Mouse (Mus musculus) heart, adult 2 months (tissue): Measurements from ENCODE around the gene Kirrel. TPM values are rescaled to one million over a fixed set of nuclear protein-coding genes. Genes with fewer than 3 reads are reported as not detected.

Experiments
- DNase-seq, 2 experiments: peaks; one replicate each; pipeline ENCODE4 v3.0.0; 2021
- H3K27ac ChIP-seq: fragments of 200-600 bp; 2 replicates; pipeline ENCODE4 v1.8.1; 2022
- H3K27me3 ChIP-seq: fragments of 200-500 bp; 2 replicates; pipeline ENCODE4 v1.6.1; 2012; ENCODE audit warnings: mild to moderate bottlenecking, low read length, inconsistent platforms, mixed read lengths; ENCODE audit not compliant: control insufficient read depth, insufficient read depth
- H3K36me3 ChIP-seq: fragments of 200-500 bp; 2 replicates; pipeline ENCODE4 v1.6.1; 2012; ENCODE audit warnings: low read length, inconsistent platforms; ENCODE audit not compliant: control insufficient read depth, insufficient read depth
- H3K4me1 ChIP-seq: fragments of 200-500 bp; 2 replicates; pipeline ENCODE4 v1.6.1; 2011; ENCODE audit warnings: low read length; ENCODE audit not compliant: control insufficient read depth, insufficient read depth
- H3K4me3 ChIP-seq: fragments of 200-600 bp; 2 replicates; pipeline ENCODE4 v1.8.1; 2022
- H3K79me2 ChIP-seq: fragments of 200-500 bp; replicated peaks from 2 replicates; pipeline ENCODE4 v1.6.1; 2012; ENCODE audit warnings: mild to moderate bottlenecking, inconsistent platforms, low read length, moderate library complexity, mixed read lengths; ENCODE audit not compliant: control insufficient read depth, insufficient read depth
- H3K9ac ChIP-seq: fragments of 200-500 bp; 2 replicates; pipeline ENCODE4 v1.6.1; 2012; ENCODE audit warnings: low read depth, mild to moderate bottlenecking, control low read depth, inconsistent platforms, low read length, mixed read lengths
- CTCF ChIP-seq: fragments of 200-600 bp; IDR thresholded peaks from 2 replicates; pipeline ENCODE4 v1.8.1; 2022; ENCODE audit warnings: antibody characterized with exemption, mild to moderate bottlenecking, moderate library complexity
- EP300 ChIP-seq: fragments of 200-500 bp; IDR thresholded peaks from 2 replicates; pipeline ENCODE4 v1.6.1; 2011; ENCODE audit warnings: low read depth, low read length, control low read depth; ENCODE audit not compliant: insufficient read depth
- POLR2A ChIP-seq: fragments of 200-500 bp; IDR thresholded peaks from 2 replicates; pipeline ENCODE4 v1.6.1; 2011; ENCODE audit warnings: mild to moderate bottlenecking, low read depth, low read length, control low read depth; ENCODE audit not compliant: insufficient read depth
- WGBS: fragments of 180-500 bp; shearing (Covaris S2); methylation state at CpG from one replicate; pipeline ENCODE4 v1.1.7; 2018; 5-methylcytosine and 5-hydroxymethylcytosine counted together
- intact Hi-C: fragments of 180-260 bp; cut with DNase I; formaldehyde crosslinking; loops from one replicate; pipeline ENCODE4 v1.15.1; 2025
- polyA plus RNA-seq: library from polyadenylated mRNA; depleted of rRNA; stranded (reverse); fragments of >200 nt; gene quantifications from 2 replicates; pipeline ENCODE4 v1.2.3, GENCODE M21; 2012; rRNA removed
- total RNA-seq, 2 experiments: library from RNA; stranded (reverse); gene quantifications; 2 replicates each; pipeline ENCODE4 v1.2.3; 2021

Gene Kirrel
- total and polyA plus RNA-seq, 3 experiments, result 6.0 to 7.5 (median 6.2) TPM

DNA sequence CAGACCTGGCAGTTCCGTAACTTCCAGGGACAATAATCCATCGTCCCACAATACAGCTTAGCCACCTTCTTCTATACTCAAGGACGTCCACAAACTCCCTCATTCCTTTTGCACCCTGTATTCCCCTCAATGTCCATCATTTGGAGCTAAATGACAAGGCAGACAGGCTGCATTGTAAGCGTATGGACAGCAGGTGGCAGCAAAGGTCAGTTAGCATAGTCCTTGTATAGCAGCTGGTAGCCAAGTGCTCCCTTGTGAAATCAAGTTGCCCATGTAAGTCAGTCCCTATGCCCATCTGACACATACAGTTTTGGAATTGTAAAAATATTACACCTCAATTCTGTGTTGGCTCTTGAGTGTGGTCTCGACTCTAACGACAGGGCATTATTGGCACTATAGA, 143.7 kb downstream of the Kirrel start:
- TF ChIP-seq EP300, result no peak
- peak; percentile 91 for TF ChIP-seq CTCF
- no peak for TF ChIP-seq POLR2A
- 17% methylated on average over 6 of the region's 6 CpGs for WGBS
- Histone ChIP-seq H3K36me3 (no peaks in the 10 kb centered on the region), H3K4me1 (no peaks in the 10 kb centered on the region), H3K27ac (no peak overlapping the region), H3K4me3 (no peak overlapping the region), H3K79me2 (no peaks in the 10 kb centered on the region), H3K27me3 (no peaks in the 10 kb centered on the region), H3K9ac (no peak overlapping the region)
- intact Hi-C loops, result loop anchor here (5.0 kb wide), 2 partner anchors 276 to 471 kb away; no protein-coding TSS in a partner anchor
- peak; percentile 51 to 62 for DNase-seq

Other genes with a start within 250 kb of the Kirrel start
- 1 to 10 TPM; 2.3 to 3.7 TPM for gene Cd1d1, start 175.3 kb downstream of the Kirrel start, total RNA-seq
- 6.8 and 12.5 TPM in 2 replicates for gene Cd1d1, start 175.3 kb downstream of the Kirrel start, polyA plus RNA-seq
- gene Fcrls, start 89.0 kb upstream of the Kirrel start, total RNA-seq, result 1 to 10 TPM; 6.0 to 8.4 TPM
- 4.7 and 6.1 TPM in 2 replicates for gene Fcrls, start 89.0 kb upstream of the Kirrel start, polyA plus RNA-seq
- gene Cd5l, start 183.1 kb upstream of the Kirrel start, total RNA-seq, result 1 to 10 TPM in 1 of 2 experiments, under 1 TPM in 1; 0.18 to 1.3 TPM
- 0.44 and 0.59 TPM in 2 replicates for gene Cd5l, start 183.1 kb upstream of the Kirrel start, polyA plus RNA-seq
- gene Fcrl1, start 201.6 kb upstream of the Kirrel start, total RNA-seq, result under 1 TPM in 1 of 2 experiments, not detected in 1; 0.45 TPM
- gene Fcrl1, start 201.6 kb upstream of the Kirrel start, polyA plus RNA-seq, result 0.41 and 0.78 TPM in 2 replicates